Mouse (Mus musculus): ENCODE measurements around the gene Nsa2. TPM values are rescaled to one million over a fixed set of nuclear protein-coding genes. Genes with fewer than 3 reads are reported as not detected.

Gene Nsa2
- total and polyA plus RNA-seq, 3 experiments, result 130 to 245 (median 200) TPM

DNA sequence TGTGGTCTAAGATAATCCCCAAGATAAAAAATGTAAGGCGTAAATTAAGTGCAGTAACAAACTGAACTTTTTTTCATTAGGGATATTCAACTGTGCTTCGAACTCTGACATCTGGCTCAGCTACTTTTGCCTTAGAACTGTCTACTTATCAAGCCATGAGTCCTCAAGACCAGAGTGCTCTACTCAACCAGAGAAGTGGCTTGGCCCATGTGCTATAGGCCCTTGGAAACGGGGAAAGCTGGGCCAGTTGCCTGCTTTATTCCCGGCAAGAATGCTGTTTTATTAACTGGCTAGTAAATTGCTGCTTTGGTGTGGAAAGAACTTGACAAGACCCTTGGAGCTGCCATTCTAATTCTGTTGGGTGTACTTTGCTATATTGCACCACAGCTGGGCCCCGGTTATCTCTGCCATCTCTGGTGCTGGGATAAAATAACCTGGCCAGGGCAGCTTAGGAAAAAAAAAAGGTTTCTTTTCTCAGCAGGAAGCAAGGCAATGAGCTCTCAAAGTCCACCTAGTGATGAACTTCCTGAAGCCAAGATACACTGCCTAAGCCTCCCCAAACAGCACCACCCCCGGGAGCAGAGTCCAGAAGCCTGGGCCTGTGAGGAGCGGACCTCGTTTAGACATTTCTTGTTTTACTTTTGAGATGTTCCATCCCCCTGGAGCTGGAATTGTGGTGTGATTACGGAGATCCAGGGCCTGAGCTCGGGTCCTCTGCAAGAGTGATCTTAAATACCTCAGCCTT is 38.0 kb upstream of the Nsa2 start:
- H3K27ac ChIP-seq (ENCODE audit: control insufficient read depth, low read depth, low read length), result no peak overlapping the region
- H3K9me3 ChIP-seq (replicated peaks; ENCODE audit: insufficient read depth, low read length), result no peaks in the 10 kb centered on the region
- no peaks in the 10 kb centered on the region for H3K4me1 ChIP-seq (ENCODE audit: control insufficient read depth in 1 of 2, insufficient read depth in 2 of 2, low read length in 2 of 2)
- H3K27me3 ChIP-seq (ENCODE audit: control insufficient read depth in 1 of 2, insufficient read depth in 2 of 2, low read length in 2 of 2), result no peaks in the 10 kb centered on the region
- no peak overlapping the region for H3K9ac ChIP-seq (ENCODE audit: control insufficient read depth, low read depth, low read length, poor library complexity, severe bottlenecking)
- no peaks in the 10 kb centered on the region for H3K79me2 ChIP-seq (ENCODE audit: control insufficient read depth, insufficient read depth, low read length, poor library complexity)
- peaks cover 0 to 8% of the 10 kb centered on the region in 2 experiments; a peak in 2 of 4 replicates for H3K36me3 ChIP-seq (ENCODE audit: control insufficient read depth in 1 of 2, insufficient read depth in 2 of 2, low read length in 2 of 2)
- H3K4me3 ChIP-seq (ENCODE audit: control insufficient read depth in 1 of 2, insufficient read depth in 1 of 2, low read depth in 2 of 2, low read length in 2 of 2), result no peak overlapping the region
- no peak for DNase-seq (ENCODE audit: low read depth, low spot score)
- no peak for TF ChIP-seq TCF12 (IDR thresholded peaks at IDR 0.05; ENCODE audit: low read depth, low read length)
- TF ChIP-seq ELF1 (IDR thresholded peaks at IDR 0.05; ENCODE audit: low read depth, low read length), result no peak
- TF ChIP-seq POLR2A (IDR thresholded peaks at IDR 0.05; ENCODE audit: control insufficient read depth in 1 of 2, insufficient read depth in 1 of 2, low read depth in 1 of 2, low read length in 2 of 2, poor library complexity in 1 of 2), result no peak
- TF ChIP-seq MXI1 (IDR thresholded peaks at IDR 0.05; ENCODE audit: low read depth, low read length), result no peak
- TF ChIP-seq UBTF (IDR thresholded peaks at IDR 0.05; ENCODE audit: borderline replicate concordance, insufficient read depth, low read depth, low read length), result no peak
- TF ChIP-seq BHLHE40 (IDR thresholded peaks at IDR 0.05; ENCODE audit: borderline replicate concordance, low read depth, low read length), result no peak
- no peak for TF ChIP-seq SMC3 (IDR thresholded peaks at IDR 0.05; ENCODE audit: low read depth, low read length)
- no peak for TF ChIP-seq MAX (IDR thresholded peaks at IDR 0.05; ENCODE audit: low read length)
- no peak for TF ChIP-seq CHD1 (IDR thresholded peaks at IDR 0.05; ENCODE audit: low read depth, low read length)
- TF ChIP-seq GATA1 (IDR thresholded peaks at IDR 0.05; ENCODE audit: low read depth, low read length), result no peak
- no peak for TF ChIP-seq E2F4 (IDR thresholded peaks at IDR 0.05; ENCODE audit: borderline replicate concordance, low read depth, low read length)
- TF ChIP-seq ZMIZ1 (IDR thresholded peaks at IDR 0.05; ENCODE audit: low read depth, low read length), result no peak
- no peak for TF ChIP-seq ZNF384 (IDR thresholded peaks at IDR 0.05; ENCODE audit: low read depth, low read length)
- TF ChIP-seq POLR2AphosphoS2 (IDR thresholded peaks at IDR 0.05; ENCODE audit: low read length), result no peak
- no peak for TF ChIP-seq ZKSCAN1 (IDR thresholded peaks at IDR 0.05; ENCODE audit: low read depth, low read length)
- no peak for TF ChIP-seq MEF2A (IDR thresholded peaks at IDR 0.05; ENCODE audit: extremely low read depth, insufficient replicate concordance, low read depth, low read length, poor library complexity, severe bottlenecking)
- TF ChIP-seq MYC (IDR thresholded peaks at IDR 0.05; ENCODE audit: low read depth, low read length), result no peak
- TF ChIP-seq NELFE (IDR thresholded peaks at IDR 0.05; ENCODE audit: low read depth, low read length), result no peak
- TF ChIP-seq JUND (IDR thresholded peaks at IDR 0.05; ENCODE audit: low read depth, low read length), result no peak
- no peak for TF ChIP-seq ETS1 (IDR thresholded peaks at IDR 0.05; ENCODE audit: low read depth, low read length)

DNA sequence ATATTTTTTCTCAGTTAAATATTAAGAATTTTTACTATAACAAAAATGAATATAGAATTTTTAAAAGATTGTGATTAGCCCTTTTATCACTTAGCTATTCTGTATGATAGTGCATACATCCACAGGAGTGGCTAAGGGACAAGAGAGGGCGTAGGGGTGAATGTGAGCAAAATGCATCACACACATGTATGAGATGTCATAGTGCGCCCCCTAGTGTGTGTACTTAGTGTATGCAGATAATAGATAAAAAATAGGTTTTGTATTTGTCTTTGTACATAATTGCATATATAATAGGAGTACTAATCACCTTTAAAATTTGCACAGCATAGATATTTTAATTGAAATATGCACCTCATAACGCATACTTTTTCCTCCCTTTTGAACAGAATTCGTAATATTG is 8.1 kb upstream of the Nsa2 start:
- no peak overlapping the region for H3K9ac ChIP-seq (ENCODE audit: control insufficient read depth, low read depth, low read length, poor library complexity, severe bottlenecking)
- H3K27me3 ChIP-seq (ENCODE audit: control insufficient read depth in 1 of 2, insufficient read depth in 2 of 2, low read length in 2 of 2), result no peaks in the 10 kb centered on the region
- no peaks in the 10 kb centered on the region for H3K4me1 ChIP-seq (ENCODE audit: control insufficient read depth in 1 of 2, insufficient read depth in 2 of 2, low read length in 2 of 2)
- no peaks in the 10 kb centered on the region for H3K79me2 ChIP-seq (ENCODE audit: control insufficient read depth, insufficient read depth, low read length, poor library complexity)
- no peaks in the 10 kb centered on the region for H3K9me3 ChIP-seq (replicated peaks; ENCODE audit: insufficient read depth, low read length)
- DNase-seq (ENCODE audit: low read depth, low spot score), result peak; percentile 78
- no peak overlapping the region for H3K4me3 ChIP-seq (ENCODE audit: control insufficient read depth in 1 of 2, insufficient read depth in 1 of 2, low read depth in 2 of 2, low read length in 2 of 2)
- no peak overlapping the region for H3K27ac ChIP-seq (ENCODE audit: control insufficient read depth, low read depth, low read length)
- peak; percentile 46 for TF ChIP-seq SMC3 (IDR thresholded peaks at IDR 0.05; ENCODE audit: low read depth, low read length)
- no peak for TF ChIP-seq USF1 (IDR thresholded peaks at IDR 0.05; ENCODE audit: low read depth, low read length)
- TF ChIP-seq CTCF (IDR thresholded peaks at IDR 0.05 in 2 of 3, conservative IDR thresholded peaks at IDR 0.05 in 1 of 3; ENCODE audit: control insufficient read depth in 1 of 3, insufficient read depth in 1 of 3, low read depth in 2 of 3, low read length in 3 of 3, poor library complexity in 1 of 3, severe bottlenecking in 1 of 3), result peak; percentile 42 to 84 (median 66)
- no peak for TF ChIP-seq POLR2AphosphoS5 (IDR thresholded peaks at IDR 0.05; ENCODE audit: borderline replicate concordance, low read depth, low read length)
- TF ChIP-seq NELFE (IDR thresholded peaks at IDR 0.05; ENCODE audit: low read depth, low read length), result no peak
- peak; percentile 42; the same call in 1 of the 2 replicates for TF ChIP-seq GATA1 (IDR thresholded peaks at IDR 0.05; ENCODE audit: low read depth, low read length)
- no peak for TF ChIP-seq UBTF (IDR thresholded peaks at IDR 0.05; ENCODE audit: borderline replicate concordance, insufficient read depth, low read depth, low read length)
- peak; percentile 74 for TF ChIP-seq MYC (IDR thresholded peaks at IDR 0.05; ENCODE audit: low read depth, low read length)
- TF ChIP-seq ZMIZ1 (IDR thresholded peaks at IDR 0.05; ENCODE audit: low read depth, low read length), result no peak
- no peak for TF ChIP-seq ZKSCAN1 (IDR thresholded peaks at IDR 0.05; ENCODE audit: low read depth, low read length)
- TF ChIP-seq USF2 (IDR thresholded peaks at IDR 0.05; ENCODE audit: borderline replicate concordance in 1 of 2, insufficient read depth in 1 of 2, low read depth in 1 of 2, low read length in 2 of 2), result no peak
- TF ChIP-seq RAD21 (IDR thresholded peaks at IDR 0.05; ENCODE audit: low read depth, low read length), result peak; percentile 41
- peaks cover 3 to 6% of the 10 kb centered on the region in 2 experiments; a peak in 3 of 4 replicates for H3K36me3 ChIP-seq (ENCODE audit: control insufficient read depth in 1 of 2, insufficient read depth in 2 of 2, low read length in 2 of 2)

Measured in MEL (cell line).